Mouse (Mus musculus) kidney, adult 2 months (tissue): ENCODE data around the gene Fhl3. TPM values are rescaled to one million over a fixed set of nuclear protein-coding genes. Genes with fewer than 3 reads are reported as not detected.

Source experiments
- DNase-seq: peaks from one replicate; pipeline ENCODE4 v3.0.0; 2021
- H3K27ac ChIP-seq: fragments of 200-500 bp; 2 replicates; pipeline ENCODE4 v1.5.1; 2012; ENCODE audit warnings: low read depth, low read length, control low read depth, inconsistent platforms; ENCODE audit not compliant: insufficient read depth
- H3K27me3 ChIP-seq: fragments of 200-500 bp; replicated peaks from 2 replicates; pipeline ENCODE4 v1.6.1; 2012; ENCODE audit warnings: mild to moderate bottlenecking, moderate library complexity, low read length, inconsistent platforms; ENCODE audit not compliant: control insufficient read depth, insufficient read depth
- H3K36me3 ChIP-seq: fragments of 200-500 bp; 2 replicates; pipeline ENCODE4 v1.6.1; 2012; ENCODE audit warnings: mild to moderate bottlenecking, moderate library complexity, low read length, inconsistent platforms; ENCODE audit not compliant: control insufficient read depth, insufficient read depth
- H3K4me1 ChIP-seq: fragments of 200-500 bp; 2 replicates; pipeline ENCODE4 v1.6.1; 2011; ENCODE audit warnings: low read length; ENCODE audit not compliant: control insufficient read depth, insufficient read depth
- H3K4me3 ChIP-seq: fragments of 200-500 bp; 2 replicates; pipeline ENCODE4 v1.5.1; 2011; ENCODE audit warnings: mild to moderate bottlenecking, low read depth, low read length, control low read depth; ENCODE audit not compliant: insufficient read depth
- CTCF ChIP-seq: fragments of 200-500 bp; conservative IDR thresholded peaks from 2 replicates; pipeline ENCODE4 v1.5.1; 2011; ENCODE audit warnings: low read depth, mild to moderate bottlenecking, control low read depth, low read length, moderate library complexity, mixed read lengths; ENCODE audit not compliant: insufficient read depth, insufficient read length
- POLR2A ChIP-seq: fragments of 200-500 bp; IDR thresholded peaks from one replicate; pipeline ENCODE4 v1.6.1; 2011; ENCODE audit warnings: low read depth, low read length, control low read depth
- WGBS: fragments of 180-500 bp; shearing (Covaris S2); methylation state at CpG from one replicate; pipeline ENCODE4 v1.1.7; 2018; 5-methylcytosine and 5-hydroxymethylcytosine counted together
- polyA plus RNA-seq: library from polyadenylated mRNA; depleted of rRNA; stranded (reverse); fragments of >200 nt; gene quantifications from 2 replicates; pipeline ENCODE4 v1.2.3, GENCODE M21; 2012; rRNA removed

Fhl3 gene
- polyA plus RNA-seq, 1 experiment, result 10.8 TPM

DNA sequence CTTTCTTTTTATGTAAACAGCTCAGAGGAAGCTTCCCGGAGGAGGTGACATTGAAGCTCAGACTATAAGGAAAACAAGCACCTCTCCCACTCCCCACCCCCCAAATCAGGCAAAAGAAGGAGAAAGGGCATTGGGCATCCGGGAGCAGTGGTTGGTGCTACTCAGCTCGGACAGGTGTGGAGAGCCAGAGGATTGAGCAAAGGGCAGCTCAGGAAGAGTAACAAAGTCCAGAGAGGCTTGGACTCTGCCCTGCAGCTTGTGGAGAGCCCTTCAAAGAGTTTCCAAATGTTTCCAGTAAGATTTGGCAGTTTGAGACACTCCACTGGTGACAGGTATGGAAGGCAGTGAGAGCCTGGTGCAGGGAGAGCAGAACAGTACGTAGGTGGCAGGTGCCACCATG is 47.4 kb downstream of the Fhl3 start:
- Histone ChIP-seq H3K4me3 (no peak overlapping the region), H3K27ac (peak overlapping the region; percentile 84), H3K27me3 (no peaks in the 10 kb centered on the region), H3K36me3 (no peaks in the 10 kb centered on the region), H3K4me1 (peaks cover 14% of the 10 kb centered on the region; the same call in 1 of the 2 replicates)
- 47% methylated on average over 4 of the region's 4 CpGs for WGBS
- TF ChIP-seq POLR2A, result no peak
- TF ChIP-seq CTCF, result no peak
- peak; percentile 89 for DNase-seq

DNA sequence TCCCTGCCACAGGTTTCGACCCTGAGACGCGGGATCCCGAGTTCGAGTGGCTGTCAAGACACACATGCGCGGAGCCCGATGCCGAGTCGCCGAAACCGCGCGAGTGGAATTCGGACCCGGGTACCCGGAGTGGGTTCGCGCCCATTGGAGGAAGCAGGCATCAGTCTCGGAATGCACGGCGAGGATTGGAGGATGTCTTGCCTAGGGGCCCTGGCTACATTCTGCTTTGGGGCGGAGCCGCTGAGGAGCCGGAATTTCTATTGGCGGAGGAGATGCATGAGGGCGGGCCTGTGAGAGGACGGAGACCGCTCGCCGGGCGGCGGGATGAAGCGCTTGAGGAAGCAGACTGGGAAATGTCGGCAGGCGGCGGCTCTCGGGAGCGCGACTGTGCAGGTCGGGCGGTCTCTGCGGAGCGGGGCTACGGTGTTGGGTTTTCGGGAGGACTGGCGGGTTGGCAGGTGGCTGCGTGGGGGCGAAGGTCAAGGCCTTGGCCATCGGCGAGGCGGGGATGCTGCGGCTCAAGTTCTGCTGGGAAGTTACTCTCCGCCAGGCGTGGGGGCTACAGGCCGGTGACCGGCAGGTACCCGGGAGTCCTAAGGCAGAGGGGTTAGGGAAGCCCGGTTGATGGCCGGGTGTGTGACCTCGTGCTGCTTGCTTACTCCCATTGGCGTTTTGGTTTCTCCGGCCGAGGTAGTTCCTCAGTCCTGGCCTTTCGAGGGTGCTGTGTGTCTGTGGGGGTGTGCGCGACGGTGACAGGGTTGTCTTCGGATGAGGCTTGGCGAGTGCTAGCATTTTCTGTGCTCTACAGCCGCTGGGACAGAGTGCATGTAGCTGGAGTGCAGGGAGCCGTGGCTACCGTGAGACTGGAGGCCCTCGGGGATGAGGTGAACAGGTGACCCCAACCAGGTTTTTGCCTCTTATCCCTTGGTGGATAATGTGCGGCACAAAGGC is 51.1 kb downstream of the Fhl3 start:
- no peaks in the 10 kb centered on the region for H3K27me3 ChIP-seq
- peak overlapping the region; percentile 77 for H3K4me3 ChIP-seq
- peaks cover 15% of the 10 kb centered on the region for H3K4me1 ChIP-seq
- H3K36me3 ChIP-seq, result no peaks in the 10 kb centered on the region
- under 1% methylated on average over 75 of the region's 75 CpGs for WGBS
- peak; percentile 32 for TF ChIP-seq POLR2A
- TF ChIP-seq CTCF, result no peak
- peak overlapping the region; percentile 59 for H3K27ac ChIP-seq
- DNase-seq, result peak; percentile 99

DNA sequence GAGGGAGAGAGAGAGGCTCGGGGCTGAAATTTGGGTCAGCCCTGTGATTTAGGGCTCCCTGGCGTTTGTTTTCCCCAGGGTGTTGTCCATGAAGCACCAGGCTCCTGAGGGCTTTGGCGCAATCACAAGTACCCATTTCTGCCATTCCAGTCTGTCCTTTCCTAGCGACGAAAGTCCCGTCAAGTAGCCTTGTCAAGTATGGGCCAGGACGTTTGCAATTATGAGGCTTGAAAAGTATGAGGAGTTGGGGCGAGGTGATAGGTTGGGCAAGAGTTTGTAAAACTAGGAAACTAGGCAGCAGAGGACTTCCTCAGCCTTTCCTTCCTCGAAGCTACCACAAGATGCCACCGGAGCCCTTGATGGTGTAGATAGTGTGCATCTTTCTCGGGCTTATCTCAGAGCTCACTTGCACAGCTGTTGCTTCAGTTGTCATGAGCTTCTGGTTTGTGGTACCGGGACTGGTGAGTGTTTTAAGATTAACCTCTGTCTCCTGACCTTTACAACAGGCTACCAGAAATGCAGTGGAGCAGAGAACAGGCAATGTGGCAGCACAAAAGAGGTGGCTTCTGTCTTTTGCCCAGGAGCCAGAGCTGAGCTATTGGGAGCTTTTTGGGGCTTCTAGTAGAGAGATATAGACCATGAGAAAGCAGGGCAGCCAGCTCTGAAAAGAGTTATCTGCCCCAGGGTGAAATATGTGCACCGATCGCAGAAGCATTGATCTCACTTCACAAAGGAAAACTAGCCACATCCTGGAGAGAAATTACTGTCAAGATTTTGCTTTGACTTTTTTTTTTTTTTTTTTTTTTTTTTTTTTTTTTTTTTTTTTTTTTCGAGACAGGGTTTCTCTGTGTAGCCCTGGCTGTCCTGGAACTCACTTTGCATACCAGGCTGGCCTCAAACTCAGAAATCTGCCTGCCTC is 52.0 kb downstream of the Fhl3 start:
- peak; percentile 79 for DNase-seq
- no peak for TF ChIP-seq POLR2A
- TF ChIP-seq CTCF, result 0 out of 2 replicates have a peak, but pooled peaks have one; percentile 12
- Histone ChIP-seq H3K36me3 (no peaks in the 10 kb centered on the region), H3K4me1 (peaks cover 15% of the 10 kb centered on the region), H3K4me3 (peak overlapping the region; percentile 77), H3K27ac (peak overlapping the region; percentile 59), H3K27me3 (no peaks in the 10 kb centered on the region)
- 11% methylated on average over 15 of the region's 15 CpGs for WGBS

DNA sequence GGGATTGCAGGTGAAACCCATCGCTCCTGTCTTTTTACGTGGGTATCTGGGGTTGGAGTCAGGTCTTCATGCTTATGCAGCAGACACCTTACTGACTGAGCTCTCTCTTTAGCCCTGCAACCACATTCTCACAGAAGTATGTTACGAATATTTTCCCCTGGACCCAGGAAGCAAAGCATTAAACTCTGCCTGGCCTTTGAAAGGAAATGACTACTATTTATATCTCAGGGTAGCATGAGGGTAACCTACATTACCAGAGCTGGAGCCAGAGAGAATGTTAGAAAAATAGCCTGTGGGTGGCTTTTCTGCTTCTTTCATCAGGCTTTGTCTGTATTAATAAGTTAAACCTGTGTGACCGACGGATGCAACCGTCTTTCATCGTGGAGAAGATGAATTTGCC is 55.0 kb downstream of the Fhl3 start:
- Histone ChIP-seq H3K27me3 (no peaks in the 10 kb centered on the region), H3K4me1 (peaks cover 27% of the 10 kb centered on the region), H3K4me3 (no peak overlapping the region), H3K36me3 (no peaks in the 10 kb centered on the region; the same call in 1 of the 2 replicates), H3K27ac (peak overlapping the region; percentile 37)
- TF ChIP-seq CTCF, result no peak
- no peak for TF ChIP-seq POLR2A
- WGBS, result 34% methylated on average over 7 of the region's 7 CpGs
- peak; percentile 38 for DNase-seq

Other genes starting within 250 kb of the Fhl3 start
- gene 3100002H09Rik, start 89.9 kb upstream of the Fhl3 start, polyA plus RNA-seq, result not detected in 2 replicates
- gene Pou3f1, start 43.9 kb upstream of the Fhl3 start, polyA plus RNA-seq, result 0.02 and 0.04 TPM in 2 replicates
- gene Utp11, start 7.1 kb upstream of the Fhl3 start, polyA plus RNA-seq, result 6.4 and 7.9 TPM in 2 replicates
- 11.1 and 14.5 TPM in 2 replicates for gene Sf3a3, start 14.1 kb downstream of the Fhl3 start, polyA plus RNA-seq
- 61.0 and 64.2 TPM in 2 replicates for gene Inpp5b, start 41.1 kb downstream of the Fhl3 start, polyA plus RNA-seq
- 7.5 and 8.9 TPM in 2 replicates for gene Mtf1, start 101.4 kb downstream of the Fhl3 start, polyA plus RNA-seq
- 34.3 TPM in 2 replicates for gene Yrdc, start 150.0 kb downstream of the Fhl3 start, polyA plus RNA-seq
- gene 1110065P20Rik, start 150.5 kb downstream of the Fhl3 start, polyA plus RNA-seq, result 57.8 and 69.5 TPM in 2 replicates
- gene Maneal, start 161.5 kb downstream of the Fhl3 start, polyA plus RNA-seq, result 0.27 and 0.33 TPM in 2 replicates
- 0.01 TPM in 1 of 2 replicates, not detected in the other for gene Epha10, start 180.2 kb downstream of the Fhl3 start, polyA plus RNA-seq
- gene 9930104L06Rik, start 236.3 kb downstream of the Fhl3 start, polyA plus RNA-seq, result 7.7 and 8.1 TPM in 2 replicates
- 1.4 and 1.5 TPM in 2 replicates for gene Cdca8, start 238.6 kb downstream of the Fhl3 start, polyA plus RNA-seq